16 mouse cellular contexts compared by ENCODE assay signal in the genomic region with DNA sequence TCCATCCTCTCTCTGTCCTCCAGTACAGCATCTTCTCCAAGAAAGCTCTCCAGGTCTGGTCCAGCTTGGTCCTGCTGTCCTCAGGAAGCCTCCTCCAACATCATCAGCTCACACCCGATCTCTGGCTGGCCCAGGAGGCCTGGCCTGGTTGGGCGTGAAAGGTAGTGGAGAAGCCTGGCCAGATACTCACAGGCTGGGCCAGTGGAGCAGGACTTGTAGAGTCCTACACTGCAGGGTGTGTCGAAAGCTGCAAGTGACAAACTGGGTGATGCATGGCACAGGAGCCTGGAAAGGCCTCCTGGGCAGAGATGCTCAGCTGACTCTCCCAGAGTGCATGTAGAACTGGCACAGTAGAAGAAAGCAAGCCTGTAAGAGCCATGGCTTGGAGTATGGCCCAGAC. TPM values are rescaled to one million over a fixed set of nuclear protein-coding genes. Genes with fewer than 3 reads are reported as not detected.
DNase-seq lines count a peak whose midpoint lies in the region; ATAC-seq lines count a peak whose summit lies in the region.
"Had no signal": no experiment of that assay in that cellular context is flagged by ENCODE, and none has a peak within 500 bp of the region (broad histone marks: within the 10 kb centered on the region; RNA-seq: fewer than 3 reads in every experiment).

No protein-coding gene starts in this region.

- H3K27me3 ChIP-seq in heart, embryonic 12.5 days (replicated peaks), result no peaks in the 10 kb centered on the region
- H3K27me3 ChIP-seq in midbrain, embryonic 11.5 days (ENCODE audit: control insufficient read depth, insufficient read depth, low read length), result no peaks in the 10 kb centered on the region
- H3K27me3 ChIP-seq in midbrain, embryonic 14.5 days (ENCODE audit: control insufficient read depth, insufficient read depth, low read length), result no peaks in the 10 kb centered on the region
- H3K27me3 ChIP-seq: limb, embryonic 15.5 days had no signal

- no peaks in the 10 kb centered on the region for H3K36me3 ChIP-seq in heart, embryonic 12.5 days
- H3K36me3 ChIP-seq in midbrain, embryonic 11.5 days (ENCODE audit: control insufficient read depth, insufficient read depth, low read length), result no peaks in the 10 kb centered on the region
- H3K36me3 ChIP-seq in midbrain, embryonic 14.5 days (ENCODE audit: control insufficient read depth, insufficient read depth, low read length), result no peaks in the 10 kb centered on the region
- H3K36me3 ChIP-seq: embryonic facial prominence, embryonic 10.5 days; hindbrain, embryonic 13.5 days; limb, embryonic 15.5 days; neural tube, embryonic 12.5 days had no signal

- WGBS in heart, embryonic 12.5 days, result 68% methylated on average over 3 of the region's 3 CpGs
- 89% methylated on average over 3 of the region's 3 CpGs for WGBS in midbrain, embryonic 11.5 days
- 92% methylated on average over 3 of the region's 3 CpGs for WGBS in midbrain, embryonic 14.5 days

- H3K9ac ChIP-seq in heart, embryonic 12.5 days, result 0 out of 2 replicates have a peak overlapping the region, but pooled peaks have one; percentile 6
- no peak overlapping the region for H3K9ac ChIP-seq in midbrain, embryonic 11.5 days (ENCODE audit: low read length)
- no peak overlapping the region for H3K9ac ChIP-seq in midbrain, embryonic 14.5 days (replicated peaks; ENCODE audit: low read length)
- H3K9ac ChIP-seq: hindbrain, embryonic 13.5 days; limb, embryonic 15.5 days; lung, embryonic 14.5 days; neural tube, embryonic 12.5 days had no signal

- ATAC-seq in heart, embryonic 12.5 days (ENCODE audit: insufficient number of reproducible peaks, low FRiP score), result no peak
- no peak for ATAC-seq in midbrain, embryonic 11.5 days (ENCODE audit: low FRiP score)
- ATAC-seq in midbrain, embryonic 14.5 days (ENCODE audit: low FRiP score, low TSS enrichment), result no peak

- H3K4me2 ChIP-seq in heart, embryonic 12.5 days, result no peak overlapping the region
- no peak overlapping the region for H3K4me2 ChIP-seq in midbrain, embryonic 11.5 days
- no peak overlapping the region for H3K4me2 ChIP-seq in midbrain, embryonic 14.5 days (ENCODE audit: low read length)
- H3K4me2 ChIP-seq: hindbrain, embryonic 13.5 days; limb, embryonic 15.5 days; lung, embryonic 14.5 days; neural tube, embryonic 12.5 days had no signal

- DNase-seq in heart, postnatal 4 days, result no peak
- DNase-seq in midbrain, embryonic 11.5 days (ENCODE audit: low spot score, missing footprints), result peak; percentile 33
- DNase-seq in midbrain, embryonic 14.5 days, result no peak
- DNase-seq in thymus, postnatal 4 days, result peak; percentile 31
- DNase-seq in thymus, postnatal 0 days (ENCODE audit: low spot score), result no peak
- DNase-seq in natural killer cell, adult 2 months (ENCODE audit: low spot score in 2 of 2), result no peak
- no peak for DNase-seq in layer of hippocampus, adult 18-20 months (ENCODE audit: low spot score in 2 of 2)
- DNase-seq: adrenal gland, postnatal 36 days; cerebellum, adult 2 months; kidney, postnatal 10 days had no signal

- H3K27ac ChIP-seq in heart, embryonic 12.5 days (ENCODE audit: poor library complexity, severe bottlenecking), result peak overlapping the region; percentile 67
- no peak overlapping the region for H3K27ac ChIP-seq in midbrain, embryonic 11.5 days (ENCODE audit: low read depth, low read length)
- H3K27ac ChIP-seq in midbrain, embryonic 14.5 days (replicated peaks; ENCODE audit: low read depth, low read length), result no peak overlapping the region
- H3K27ac ChIP-seq: embryonic facial prominence, embryonic 10.5 days; hindbrain, embryonic 13.5 days; limb, embryonic 15.5 days; neural tube, embryonic 12.5 days had no signal

- H3K9me3 ChIP-seq in heart, embryonic 12.5 days (replicated peaks), result no peaks in the 10 kb centered on the region
- H3K9me3 ChIP-seq in midbrain, embryonic 11.5 days (ENCODE audit: control insufficient read depth, low read length), result no peaks in the 10 kb centered on the region
- no peaks in the 10 kb centered on the region for H3K9me3 ChIP-seq in midbrain, embryonic 14.5 days (ENCODE audit: control insufficient read depth, low read length)
- H3K9me3 ChIP-seq: embryonic facial prominence, embryonic 10.5 days; hindbrain, embryonic 13.5 days; limb, embryonic 15.5 days; neural tube, embryonic 12.5 days had no signal

- peaks cover 23% of the 10 kb centered on the region for H3K4me1 ChIP-seq in heart, embryonic 12.5 days (replicated peaks)
- no peaks in the 10 kb centered on the region for H3K4me1 ChIP-seq in midbrain, embryonic 11.5 days (ENCODE audit: control insufficient read depth, insufficient read depth, low read length)
- H3K4me1 ChIP-seq in midbrain, embryonic 14.5 days (ENCODE audit: control insufficient read depth, insufficient read depth, low read length), result no peaks in the 10 kb centered on the region
- H3K4me1 ChIP-seq: neural tube, embryonic 12.5 days had no signal

- H3K4me3 ChIP-seq in heart, embryonic 12.5 days, result no peak overlapping the region
- no peak overlapping the region for H3K4me3 ChIP-seq in midbrain, embryonic 11.5 days (ENCODE audit: low read depth, low read length)
- H3K4me3 ChIP-seq in midbrain, embryonic 14.5 days (replicated peaks; ENCODE audit: low read depth, low read length), result no peak overlapping the region
- H3K4me3 ChIP-seq: embryonic facial prominence, embryonic 10.5 days; hindbrain, embryonic 13.5 days; limb, embryonic 15.5 days; neural tube, embryonic 12.5 days had no signal

RNA-seq across cellular contexts. Expression of a gene that starts 4.3 kb away (rescaled TPM):
- polyA plus RNA-seq in heart, embryonic 12.5 days (2016; fragmentation: Nextera tagmentation; extraction: Ambion mirVana), result 3.0 and 6.4 TPM in 2 replicates
- total RNA-seq in heart, postnatal 4 days (2021), result 1 to 10 TPM; 6.1 to 7.9 TPM
- polyA plus RNA-seq in midbrain, embryonic 11.5 days (2014; fragmentation: Nextera tagmentation; extraction: Ambion mirVana), result 7.0 and 12.4 TPM in 2 replicates
- 21.7 and 30.6 TPM in 2 replicates for polyA plus RNA-seq in midbrain, embryonic 14.5 days (2014; fragmentation: Nextera tagmentation; extraction: Ambion mirVana)
- polyA plus RNA-seq in thymus, postnatal 0 days (2015; fragmentation: Nextera tagmentation; extraction: Ambion mirVana), result 10.5 and 16.2 TPM in 2 replicates
- total RNA-seq in layer of hippocampus, adult 18-20 months (2021), result 1 to 10 TPM; 3.9 to 5.2 TPM

RNA-seq across cellular contexts. Expression of a gene that starts 7.5 kb away (rescaled TPM):
- 15.8 and 19.5 TPM in 2 replicates for polyA plus RNA-seq in heart, embryonic 12.5 days (2016; fragmentation: Nextera tagmentation; extraction: Ambion mirVana)
- 10 to 100 TPM in 1 of 2 experiments, 1 to 10 TPM in 1; 8.8 to 10.3 TPM for total RNA-seq in heart, postnatal 4 days (2021)
- polyA plus RNA-seq in midbrain, embryonic 11.5 days (2014; fragmentation: Nextera tagmentation; extraction: Ambion mirVana), result 4.4 and 5.5 TPM in 2 replicates
- 5.9 and 6.2 TPM in 2 replicates for polyA plus RNA-seq in midbrain, embryonic 14.5 days (2014; fragmentation: Nextera tagmentation; extraction: Ambion mirVana)
- 11.8 and 17.9 TPM in 2 replicates for polyA plus RNA-seq in thymus, postnatal 0 days (2015; fragmentation: Nextera tagmentation; extraction: Ambion mirVana)
- total RNA-seq in layer of hippocampus, adult 18-20 months (2021), result 10 to 100 TPM; 22.9 to 24.3 TPM

RNA-seq across cellular contexts. Expression of a gene that starts 52.1 kb away (rescaled TPM):
- 188 and 189 TPM in 2 replicates for polyA plus RNA-seq in heart, embryonic 12.5 days (2016; fragmentation: Nextera tagmentation; extraction: Ambion mirVana)
- 100 to 1,000 TPM; 202 to 209 TPM for total RNA-seq in heart, postnatal 4 days (2021)
- 150 and 160 TPM in 2 replicates for polyA plus RNA-seq in midbrain, embryonic 11.5 days (2014; fragmentation: Nextera tagmentation; extraction: Ambion mirVana)
- 204 and 221 TPM in 2 replicates for polyA plus RNA-seq in midbrain, embryonic 14.5 days (2014; fragmentation: Nextera tagmentation; extraction: Ambion mirVana)
- 117 TPM in 2 replicates for polyA plus RNA-seq in thymus, postnatal 0 days (2015; fragmentation: Nextera tagmentation; extraction: Ambion mirVana)
- 100 to 1,000 TPM; 452 to 467 TPM for total RNA-seq in layer of hippocampus, adult 18-20 months (2021)

Comparison
In these comparisons a context has a peak if more than half of its experiments do, and no peak if none do; other contexts are left out.
1. DNase-seq: peak in midbrain, embryonic 11.5 days (single experiment) and thymus, postnatal 4 days (single experiment); none in heart, postnatal 4 days (single experiment), midbrain, embryonic 14.5 days (single experiment), thymus, postnatal 0 days (single experiment), natural killer cell, adult 2 months (0 of 2) and layer of hippocampus, adult 18-20 months (0 of 2).